Mouse (Mus musculus): ENCODE data around the gene Iqgap1. TPM values are rescaled to one million over a fixed set of nuclear protein-coding genes. Genes with fewer than 3 reads are reported as not detected.

The Iqgap1 gene
- polyA plus RNA-seq, 1 experiment, result 2.2 TPM

- no peaks in the 10 kb centered on the region for H3K9me3 ChIP-seq
- peaks cover 94% of the 10 kb centered on the region for H3K4me1 ChIP-seq
- no peaks in the 10 kb centered on the region for H3K27me3 ChIP-seq (replicated peaks)
- no peak for TF ChIP-seq GATA1 (IDR thresholded peaks at IDR 0.05; ENCODE audit: borderline replicate concordance, low read length)
- no peak for TF ChIP-seq FLI1 (IDR thresholded peaks at IDR 0.05; ENCODE audit: low read length)
- H3K36me3 ChIP-seq (replicated peaks; ENCODE audit: low read length), result peaks cover 34% of the 10 kb centered on the region
- H3K4me3 ChIP-seq (replicated peaks), result peak overlapping the region; percentile 89
Measured at GRCm38 (mm10) chr7:80666198-80666915, 159.4 kb downstream of the Iqgap1 start.

Other genes with a start within 250 kb of the Iqgap1 start
- 9.4 and 13.7 TPM in 2 replicates for gene Crtc3, start 137.1 kb downstream of the Iqgap1 start, polyA plus RNA-seq (2012; ENCODE audit: insufficient read depth, low replicate concordance)
- 3.6 and 5.8 TPM in 2 replicates for gene Zscan2, start 34.9 kb upstream of the Iqgap1 start, polyA plus RNA-seq (2012; ENCODE audit: insufficient read depth, low replicate concordance)
- 4.8 and 13.1 TPM in 2 replicates for gene Wdr73, start 75.3 kb upstream of the Iqgap1 start, polyA plus RNA-seq (2012; ENCODE audit: insufficient read depth, low replicate concordance)
- gene Nmb, start 79.1 kb upstream of the Iqgap1 start, polyA plus RNA-seq (2012; ENCODE audit: insufficient read depth, low replicate concordance), result 7.8 TPM in 1 of 2 replicates, not detected in the other
- gene Sec11a, start 121.8 kb upstream of the Iqgap1 start, polyA plus RNA-seq (2012; ENCODE audit: insufficient read depth, low replicate concordance), result 2.2 and 6.9 TPM in 2 replicates
- 22.2 and 27.5 TPM in 2 replicates for gene Zfp592, start 167.7 kb upstream of the Iqgap1 start, polyA plus RNA-seq (2012; ENCODE audit: insufficient read depth, low replicate concordance)
- gene Alpk3, start 231.6 kb upstream of the Iqgap1 start, polyA plus RNA-seq (2012; ENCODE audit: insufficient read depth, low replicate concordance), result 0.65 and 1.6 TPM in 2 replicates